Mouse (Mus musculus) left cerebral cortex, adult 2 months (tissue): ENCODE results near the gene Minpp1. TPM values are rescaled to one million over a fixed set of nuclear protein-coding genes. Genes with fewer than 3 reads are reported as not detected.

Source experiments
- DNase-seq, 2 experiments: peaks; one replicate each; pipeline ENCODE4 v3.0.0; 2021 to 2022; ENCODE audit warnings: low spot score in 2 of 2, mixed read lengths in 1 of 2; ENCODE audit errors: extremely low spot score in 1 of 2
- H3K27ac ChIP-seq: fragments of 200-600 bp; 2 replicates; pipeline ENCODE4 v1.8.1; 2022
- H3K4me3 ChIP-seq: fragments of 200-600 bp; 2 replicates; pipeline ENCODE4 v1.8.1; 2022
- CTCF ChIP-seq: fragments of 200-600 bp; IDR thresholded peaks from 2 replicates; pipeline ENCODE4 v1.8.1; 2022; ENCODE audit warnings: antibody characterized with exemption, mild to moderate bottlenecking, moderate library complexity
- intact Hi-C: fragments of 180-260 bp; cut with DNase I; formaldehyde crosslinking; loops from one replicate; pipeline ENCODE4 v1.15.1; 2025
- total RNA-seq, 2 experiments: library from RNA; stranded (reverse); gene quantifications; 2 replicates each; pipeline ENCODE4 v1.2.3; 2021

Gene Minpp1
- total RNA-seq, 2 experiments from 2014 or later: 66.3 to 71.3 TPM

- no peak overlapping the region for H3K4me3 ChIP-seq
- H3K27ac ChIP-seq: no peak overlapping the region
- intact Hi-C loops: no loop called here
- DNase-seq: no peak
- TF ChIP-seq CTCF: no peak
Measured at GRCm38 (mm10) chr19:32490976-32491375, 5.4 kb downstream of the Minpp1 start.

- intact Hi-C loops: no loop called here
- Histone ChIP-seq H3K27ac (no peak overlapping the region), H3K4me3 (no peak overlapping the region)
- TF ChIP-seq CTCF: peak; percentile 26
- DNase-seq: no peak
Measured at GRCm38 (mm10) chr19:32492339-32492738, 6.8 kb downstream of the Minpp1 start.

DNA sequence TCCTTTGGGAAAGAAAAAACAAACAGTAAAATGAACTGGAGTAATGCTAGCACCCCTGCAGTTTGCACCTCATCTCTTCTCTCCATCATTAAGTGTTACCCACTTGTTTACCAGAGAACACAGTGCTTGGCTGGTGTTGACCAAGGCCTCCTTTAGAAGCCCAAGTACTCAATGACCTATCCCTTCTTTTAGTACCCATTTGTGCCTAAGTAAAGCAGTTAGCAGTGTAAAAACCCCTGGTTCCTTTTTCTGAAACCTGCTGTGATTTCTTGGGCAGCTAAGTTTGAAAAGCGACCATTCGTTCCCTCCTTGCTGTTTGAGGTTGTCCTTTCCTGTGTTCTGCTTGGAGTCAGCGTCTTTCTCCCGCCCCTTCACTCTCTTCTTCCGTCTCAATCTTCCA is 7.4 kb downstream of the Minpp1 start:
- intact Hi-C loops: no loop called here
- H3K4me3 ChIP-seq: no peak overlapping the region
- DNase-seq: no peak
- H3K27ac ChIP-seq: 0 out of 2 replicates have a peak overlapping the region, but pooled peaks have one; percentile 17
- TF ChIP-seq CTCF: no peak

GRCm38 (mm10) chr19:32493471-32493870 is 7.9 kb downstream of the Minpp1 start:
- TF ChIP-seq CTCF: peak; percentile 23
- DNase-seq: no peak
- intact Hi-C loops: no loop called here
- no peak overlapping the region for H3K27ac ChIP-seq
- no peak overlapping the region for H3K4me3 ChIP-seq

- no peak for DNase-seq
- Histone ChIP-seq H3K4me3 (no peak overlapping the region), H3K27ac (no peak overlapping the region)
- no peak for TF ChIP-seq CTCF
- intact Hi-C loops: loop anchor here (5.0 kb wide), 1 partner anchor 198 kb away; no protein-coding TSS in a partner anchor
Measured at GRCm38 (mm10) chr19:32494611-32495010, 9.0 kb downstream of the Minpp1 start.

GRCm38 (mm10) chr19:32495034-32495433 is 9.5 kb downstream of the Minpp1 start:
- no peak overlapping the region for H3K27ac ChIP-seq
- TF ChIP-seq CTCF: no peak
- intact Hi-C loops: loop anchor here (5.0 kb wide), 1 partner anchor 197 kb away; no protein-coding TSS in a partner anchor
- DNase-seq: no peak
- no peak overlapping the region for H3K4me3 ChIP-seq

DNA sequence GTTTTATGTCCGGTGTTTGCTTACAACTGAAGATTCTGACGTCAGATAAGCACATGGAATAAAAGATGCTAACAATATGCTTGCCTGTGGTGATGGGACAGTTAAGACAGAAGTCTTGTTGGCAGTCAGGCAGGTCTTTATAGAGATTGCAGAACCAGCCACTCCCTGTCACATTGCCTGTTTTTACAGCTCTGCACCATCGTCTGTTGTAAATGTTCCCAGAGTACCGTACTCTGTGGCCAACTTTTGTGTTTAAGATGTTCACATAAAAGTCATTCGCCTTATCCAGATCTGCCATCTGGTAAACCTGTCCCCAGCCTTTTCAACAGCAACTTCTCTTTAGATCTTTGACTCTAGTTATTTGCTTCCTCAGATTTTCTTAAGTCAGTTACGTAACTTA is 11.8 kb downstream of the Minpp1 start:
- no peak for TF ChIP-seq CTCF
- Histone ChIP-seq H3K27ac (no peak overlapping the region), H3K4me3 (no peak overlapping the region)
- intact Hi-C loops: loop anchor here (5.0 kb wide), 1 partner anchor 195 kb away; no protein-coding TSS in a partner anchor
- DNase-seq: no peak

- no peak for DNase-seq
- H3K27ac ChIP-seq: no peak overlapping the region
- no peak for TF ChIP-seq CTCF
- intact Hi-C loops: loop anchor here (5.0 kb wide), 1 partner anchor 194 kb away; no protein-coding TSS in a partner anchor
- H3K4me3 ChIP-seq: no peak overlapping the region
Measured at GRCm38 (mm10) chr19:32498002-32498401, 12.4 kb downstream of the Minpp1 start.

GRCm38 (mm10) chr19:32501414-32501813 is 15.8 kb downstream of the Minpp1 start:
- peak; percentile 81 for TF ChIP-seq CTCF
- intact Hi-C loops: no loop called here
- no peak overlapping the region for H3K4me3 ChIP-seq
- no peak for DNase-seq
- H3K27ac ChIP-seq: no peak overlapping the region

GRCm38 (mm10) chr19:32506081-32506480 is 20.5 kb downstream of the Minpp1 start:
- DNase-seq: no peak
- intact Hi-C loops: no loop called here
- Histone ChIP-seq H3K27ac (no peak overlapping the region), H3K4me3 (no peak overlapping the region)
- no peak for TF ChIP-seq CTCF

DNA sequence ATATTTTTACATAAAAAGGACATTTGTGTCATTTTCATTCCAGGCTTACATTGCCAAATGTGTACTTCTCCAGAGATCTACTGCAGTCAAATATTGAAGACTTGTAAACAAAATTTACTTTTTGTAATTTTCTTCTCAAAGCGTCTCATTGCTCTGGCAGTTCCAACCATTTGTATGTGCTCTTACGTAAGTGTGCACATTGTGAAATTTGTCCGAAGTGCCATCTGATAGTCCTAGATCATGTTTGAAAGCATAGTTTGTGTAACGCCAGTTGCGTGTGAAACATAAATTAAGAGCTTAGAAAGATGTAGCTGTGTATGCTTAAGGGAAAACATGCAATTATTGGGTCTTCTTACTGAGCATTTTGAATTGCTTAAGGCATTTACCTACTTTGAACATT is 20.9 kb downstream of the Minpp1 start:
- no peak for TF ChIP-seq CTCF
- intact Hi-C loops: no loop called here

GRCm38 (mm10) chr19:32507100-32507499 is 21.5 kb downstream of the Minpp1 start:
- Histone ChIP-seq H3K4me3 (no peak overlapping the region), H3K27ac (no peak overlapping the region)
- intact Hi-C loops: no loop called here
- no peak for TF ChIP-seq CTCF
- no peak for DNase-seq

More for the DNA sequence above, 20.9 kb downstream of the Minpp1 start:
- Histone ChIP-seq H3K4me3 (no peak overlapping the region), H3K27ac (no peak overlapping the region)
- no peak for DNase-seq

GRCm38 (mm10) chr19:32507526-32507925 is 22.0 kb downstream of the Minpp1 start:
- Histone ChIP-seq H3K27ac (no peak overlapping the region), H3K4me3 (no peak overlapping the region)
- intact Hi-C loops: no loop called here
- TF ChIP-seq CTCF: no peak
- DNase-seq: no peak
